Mouse (Mus musculus) mouse embryonic stem cell (cell line): Measurements from ENCODE around the gene Gsc2.

Experiments used
- in situ Hi-C, 2 experiments: fragments of 300-500 bp; cut with MboI; formaldehyde crosslinking; loops; 1 replicate in 1 of 2; 3 replicates in 1 of 2; pipeline ENCODE4 v1.14.3; 2019 to 2020; ENCODE audit warnings: low sequenced_read_pairs in 2 of 2, low pct_unique_long_range_greater_than_20kb in 1 of 2, mixed read lengths in 1 of 2; ENCODE audit not compliant: unreplicated experiment in 1 of 2

Gene Gsc2

DNA sequence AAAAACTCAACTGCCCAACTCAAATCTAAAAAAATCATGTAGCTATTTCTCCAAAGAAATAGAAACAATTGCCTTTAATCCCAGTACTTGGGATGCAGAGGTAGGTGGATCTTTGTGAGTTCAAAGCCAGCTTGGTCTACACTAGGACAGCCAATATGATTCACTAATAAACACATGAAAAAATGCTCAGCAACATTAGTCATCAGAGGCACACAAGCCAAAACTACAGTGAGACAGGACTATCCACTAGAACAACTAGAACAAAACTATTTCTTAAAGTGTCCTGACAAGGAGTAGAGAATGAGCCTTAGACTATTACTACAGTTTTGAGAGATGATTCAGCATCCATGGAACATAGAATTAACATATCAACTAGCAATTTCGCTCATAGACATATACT is 38.8 kb downstream of the Gsc2 start:
- in situ Hi-C loops = no loop called here

DNA sequence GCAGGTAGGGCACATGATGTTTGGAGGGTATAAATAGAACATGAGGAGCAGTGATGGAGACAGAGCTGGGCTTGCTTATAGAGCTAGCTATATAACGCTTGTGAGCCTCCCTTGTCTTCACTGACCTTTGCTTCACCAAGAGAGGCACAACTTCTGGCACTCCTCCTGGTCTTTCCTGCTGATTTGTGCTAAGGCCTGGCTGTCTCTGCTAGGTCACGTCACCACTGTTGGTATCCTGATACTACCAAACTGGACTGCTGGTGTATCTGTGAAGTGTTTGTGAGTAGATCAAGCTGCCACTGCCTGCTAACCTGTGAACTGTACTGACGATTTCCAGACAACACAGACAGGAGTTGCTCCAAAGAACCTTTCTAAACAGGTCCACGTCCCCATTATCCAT is 39.7 kb downstream of the Gsc2 start:
- in situ Hi-C loops = no loop called here

DNA sequence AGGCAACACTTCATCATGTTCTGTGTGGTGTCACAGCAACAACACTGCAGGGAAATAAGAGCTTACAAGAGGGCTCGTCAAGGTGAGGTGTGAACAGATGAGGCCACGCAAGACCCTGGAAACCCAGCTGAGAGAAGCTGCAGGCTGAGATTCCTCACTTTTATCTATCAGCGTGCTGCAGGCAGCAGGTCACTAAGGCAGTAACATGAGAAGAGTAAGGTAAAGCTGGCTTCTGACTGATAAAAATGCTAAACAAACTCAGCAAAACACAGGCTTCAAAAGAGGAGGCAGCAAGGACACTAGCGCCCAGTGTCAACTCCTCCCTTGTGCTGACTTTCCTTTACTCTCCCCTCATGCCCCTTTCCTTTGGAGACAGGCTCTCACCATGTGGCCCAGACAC is 41.9 kb downstream of the Gsc2 start:
- in situ Hi-C loops = no loop called here

DNA sequence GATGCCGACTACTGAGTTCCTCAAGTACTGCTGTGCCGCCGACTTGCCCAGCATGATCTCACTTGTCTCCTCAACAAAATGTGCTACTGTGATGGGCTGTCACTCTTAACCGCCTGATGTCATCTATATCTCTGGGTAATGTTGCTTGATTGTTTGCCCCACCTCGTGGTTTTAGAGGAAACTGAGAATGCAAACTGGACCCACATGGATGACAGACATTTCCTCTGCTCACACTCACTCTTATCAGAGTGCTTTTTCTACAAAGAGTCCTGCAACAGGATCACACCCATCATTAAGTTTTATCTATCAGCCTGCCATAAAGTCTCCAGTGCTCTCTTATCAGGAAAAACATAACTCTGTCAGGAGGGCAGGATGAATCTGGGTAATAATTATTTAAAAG is 43.6 kb downstream of the Gsc2 start:
- in situ Hi-C loops = no loop called here

DNA sequence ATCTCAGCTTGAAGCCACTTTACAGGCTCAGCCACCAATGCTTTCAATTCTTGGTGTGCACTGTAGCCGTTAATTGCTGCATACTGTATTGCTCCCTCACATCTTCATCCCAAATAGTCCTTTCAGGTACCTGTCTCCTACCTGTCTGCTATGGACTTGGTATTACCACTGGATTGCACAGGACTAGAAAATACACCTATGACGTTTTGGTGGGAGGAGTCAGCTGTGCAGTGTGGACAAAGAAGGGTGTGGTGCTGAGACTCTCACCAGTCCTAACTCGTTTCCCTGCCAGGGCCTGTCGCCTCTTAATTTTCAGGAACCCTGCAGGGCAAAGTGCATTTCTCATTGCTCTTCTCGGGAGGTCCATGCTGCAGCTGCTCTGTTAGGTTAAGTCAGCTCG is 49.1 kb downstream of the Gsc2 start:
- in situ Hi-C loops = no loop called here

DNA sequence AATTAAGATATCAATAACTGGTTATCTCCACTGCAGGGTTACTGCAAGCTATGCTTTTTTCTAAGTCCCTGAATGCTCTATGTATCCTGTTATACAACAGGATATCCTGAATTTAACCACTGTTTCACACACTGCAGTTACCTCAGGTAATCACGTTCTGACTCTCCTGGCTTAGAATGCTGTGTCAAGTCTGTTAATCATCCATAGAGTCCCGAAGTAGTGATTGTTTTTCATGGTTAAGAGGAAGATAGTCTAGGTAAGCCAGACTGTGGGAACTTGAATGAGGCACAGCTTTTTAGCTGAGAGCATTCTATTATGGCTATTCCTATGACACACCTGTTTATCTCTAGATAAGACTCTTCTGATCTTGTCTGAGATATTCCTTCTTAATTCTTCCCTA is 49.6 kb downstream of the Gsc2 start:
- in situ Hi-C loops = no loop called here
